Comparison of ENCODE assay signal across 9 mouse cellular contexts in the genomic region with DNA sequence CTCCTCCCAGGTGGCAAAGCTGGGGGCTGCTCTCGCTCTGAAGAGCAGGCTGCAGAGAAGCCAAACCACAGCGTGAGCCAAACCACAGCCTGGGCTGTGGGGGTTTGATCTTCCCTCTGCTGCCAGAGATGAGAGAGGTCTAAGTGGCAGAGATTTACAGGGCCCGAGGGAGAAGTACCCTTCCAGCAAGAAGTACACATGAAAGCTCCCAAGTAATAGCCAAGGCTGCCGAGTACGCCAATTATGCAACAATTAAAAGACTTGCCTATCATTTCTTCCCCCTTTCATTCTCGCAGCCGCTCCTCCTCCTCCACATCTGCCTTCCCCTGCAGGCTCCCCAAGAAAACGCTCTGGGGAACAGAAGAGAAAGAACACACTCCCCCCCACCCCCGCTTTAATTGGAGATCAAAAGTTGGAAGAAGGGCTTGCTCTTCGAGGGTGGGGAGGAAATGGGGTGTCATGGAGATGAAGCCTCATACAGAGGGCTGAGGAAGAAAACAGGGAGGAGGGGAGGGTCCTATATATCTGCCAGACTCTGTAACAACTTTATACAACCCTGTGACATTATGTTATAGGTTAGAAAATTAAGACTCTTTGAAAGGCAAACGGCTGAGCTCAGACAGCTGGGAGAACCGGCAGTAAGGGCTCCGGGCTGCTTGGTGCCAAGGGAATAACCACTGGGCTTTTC. TPM values are rescaled to one million over a fixed set of nuclear protein-coding genes. Genes with fewer than 3 reads are reported as not detected.
DNase-seq lines count a peak whose midpoint lies in the region; ATAC-seq lines count a peak whose summit lies in the region.
"Had no signal": no experiment of that assay in that cellular context is flagged by ENCODE, and none has a peak within 500 bp of the region (broad histone marks: within the 10 kb centered on the region; RNA-seq: fewer than 3 reads in every experiment).

No protein-coding gene starts in this region.

- H3K27me3 ChIP-seq in heart, embryonic 16.5 days (ENCODE audit: control insufficient read depth, insufficient read depth, low read length): no peaks in the 10 kb centered on the region

- no peak overlapping the region for H3K4me3 ChIP-seq in heart, embryonic 16.5 days (ENCODE audit: low read length)

- ATAC-seq in heart, embryonic 16.5 days (replicated peaks; ENCODE audit: extremely low read depth, insufficient read depth, low FRiP score): no peak
- ATAC-seq in granulocyte monocyte progenitor cell, adult 5-6 weeks (replicated peaks; ENCODE audit: poor library complexity, severe bottlenecking): peak; percentile 27; the same call in 1 of the 2 replicates

- H3K27ac ChIP-seq in heart, embryonic 16.5 days (ENCODE audit: low read length): 0 out of 2 replicates have a peak overlapping the region, but pooled peaks have one; percentile 11

- H3K36me3 ChIP-seq in heart, embryonic 16.5 days (ENCODE audit: control insufficient read depth, insufficient read depth): no peaks in the 10 kb centered on the region

- no peak for DNase-seq in heart, postnatal 14 days
- peak; percentile 37 for DNase-seq in retina, postnatal 1 day
- no peak for DNase-seq in retina, embryonic 14.5 days (ENCODE audit: low spot score)
- peak; percentile 34 for DNase-seq in thymus, postnatal 25 days
- DNase-seq in cerebellum, adult 11-12 months: no peak
- no peak for DNase-seq in layer of hippocampus, postnatal 25 days (ENCODE audit: extremely low spot score in 1 of 2, low spot score in 1 of 2)

- intact Hi-C loops in heart, postnatal 14 days (cut with DNase I): no loop called here

- 47% methylated on average over 13 of the region's 13 CpGs for WGBS in heart, embryonic 16.5 days

- H3K9ac ChIP-seq in heart, embryonic 16.5 days (ENCODE audit: low read length): no peak overlapping the region; the same call in 1 of the 2 replicates

- peaks cover 68% of the 10 kb centered on the region for H3K4me1 ChIP-seq in heart, embryonic 16.5 days (ENCODE audit: control insufficient read depth, insufficient read depth, low read length)

- no peak overlapping the region for H3K4me2 ChIP-seq in heart, embryonic 16.5 days (ENCODE audit: low read depth, low read length)
- H3K4me2 ChIP-seq: heart, embryonic 11.5 days had no signal

- no peaks in the 10 kb centered on the region for H3K9me3 ChIP-seq in heart, embryonic 16.5 days (replicated peaks; ENCODE audit: control insufficient read depth, low read length)

RNA-seq across cellular contexts. Expression of a gene that starts 56.9 kb away (rescaled TPM):
- polyA plus RNA-seq in heart, embryonic 16.5 days (2015; fragmentation: Nextera tagmentation; extraction: Ambion mirVana): 49.7 and 54.6 TPM in 2 replicates
- 1 to 10 TPM; 6.0 to 6.3 TPM for total RNA-seq in heart, postnatal 14 days (2021)
- total RNA-seq in granulocyte monocyte progenitor cell, adult 5-6 weeks (2014; fragmentation: Nextera tagmentation): 36.6 and 46.7 TPM in 2 replicates
- total RNA-seq in granulocyte monocyte progenitor cell, adult 5-6 weeks (2017): 12.2 and 14.9 TPM in 2 replicates
- 1 to 10 TPM; 2.0 to 2.4 TPM for total RNA-seq in layer of hippocampus, postnatal 25 days (2021)

Comparison
In these comparisons a context has a peak if more than half of its experiments do, and no peak if none do; other contexts are left out.
1. DNase-seq: peak in retina, postnatal 1 day (single experiment) and thymus, postnatal 25 days (single experiment); none in heart, postnatal 14 days (0 of 2), retina, embryonic 14.5 days (single experiment), cerebellum, adult 11-12 months (single experiment) and layer of hippocampus, postnatal 25 days (0 of 2).